Mouse (Mus musculus): ENCODE data around the gene Wdfy3. TPM values are rescaled to one million over a fixed set of nuclear protein-coding genes. Genes with fewer than 3 reads are reported as not detected.
"Not testable (repeated sequence)": the region's sequence is repeated elsewhere in the genome, so short reads cannot be mapped to it uniquely, and the experiment has no call there.

The Wdfy3 gene
- total RNA-seq (2021): 10 to 100 TPM; 52.6 to 58.6 TPM
- long read RNA-seq, experiment 1, partial matches to known transcripts: 2 of 5 reads
- long read RNA-seq, experiment 1, other reads (novel, unspliced or antisense): 3 of 5 reads
- long read RNA-seq, experiment 2, partial matches to known transcripts: 5 of 10 reads
- long read RNA-seq, experiment 2, other reads (novel, unspliced or antisense): 5 of 10 reads

GRCm38 (mm10) chr5:102069767-102070413 is at the start of gene Wdfy3:
Gene Wdfy3, minus strand, starts transcription at chr5:102069921.
- peak; percentile 68 to 81 for DNase-seq (ENCODE audit: low spot score in 2 of 2)

- no peak for DNase-seq (ENCODE audit: low spot score in 2 of 2)
Observed at GRCm38 (mm10) chr5:102113009-102113408, 43.3 kb upstream of the Wdfy3 start.

GRCm38 (mm10) chr5:102112034-102112433 is 42.3 kb upstream of the Wdfy3 start:
- no peak for DNase-seq (ENCODE audit: low spot score in 2 of 2)

GRCm38 (mm10) chr5:102110031-102110430 is 40.3 kb upstream of the Wdfy3 start:
- no peak for DNase-seq (ENCODE audit: low spot score in 2 of 2)

GRCm38 (mm10) chr5:102105919-102106318 is 36.2 kb upstream of the Wdfy3 start:
- DNase-seq (ENCODE audit: low spot score in 2 of 2): no peak

- DNase-seq (ENCODE audit: low spot score in 2 of 2): not testable (repeated sequence)
Observed at GRCm38 (mm10) chr5:102101815-102102214, 32.1 kb upstream of the Wdfy3 start.

- no peak for DNase-seq (ENCODE audit: low spot score in 2 of 2)
Observed at GRCm38 (mm10) chr5:102100246-102101241, 30.8 kb upstream of the Wdfy3 start.

- DNase-seq (ENCODE audit: low spot score in 2 of 2): no peak
Observed at GRCm38 (mm10) chr5:102095576-102095975, 25.9 kb upstream of the Wdfy3 start.

- no peak for DNase-seq (ENCODE audit: low spot score in 2 of 2)
Observed at GRCm38 (mm10) chr5:102090686-102091085, 21.0 kb upstream of the Wdfy3 start.

GRCm38 (mm10) chr5:102084737-102085705 is 15.3 kb upstream of the Wdfy3 start:
- DNase-seq (ENCODE audit: low spot score in 2 of 2): no peak

- no peak for DNase-seq (ENCODE audit: low spot score in 2 of 2)
Observed at GRCm38 (mm10) chr5:102074086-102074485, 4.4 kb upstream of the Wdfy3 start.

GRCm38 (mm10) chr5:102072057-102072456 is 2.3 kb upstream of the Wdfy3 start:
- no peak for DNase-seq (ENCODE audit: low spot score in 2 of 2)

- no peak for DNase-seq (ENCODE audit: low spot score in 2 of 2)
Observed at GRCm38 (mm10) chr5:102071241-102071640, 1.5 kb upstream of the Wdfy3 start.

- DNase-seq (ENCODE audit: low spot score in 2 of 2): no peak
Observed at GRCm38 (mm10) chr5:102070788-102071187, 1.1 kb upstream of the Wdfy3 start.

GRCm38 (mm10) chr5:102070414-102070768 is 670 bp upstream of the Wdfy3 start:
- DNase-seq (ENCODE audit: low spot score in 2 of 2): no peak

GRCm38 (mm10) chr5:102069051-102069766 is 512 bp downstream of the Wdfy3 start:
- peak; percentile 20 to 29 for DNase-seq (ENCODE audit: low spot score in 2 of 2)

- DNase-seq (ENCODE audit: low spot score in 2 of 2): no peak
Observed at GRCm38 (mm10) chr5:102066458-102066857, 3.3 kb downstream of the Wdfy3 start.

- no peak for DNase-seq (ENCODE audit: low spot score in 2 of 2)
Observed at GRCm38 (mm10) chr5:102063013-102063752, 6.5 kb downstream of the Wdfy3 start.

GRCm38 (mm10) chr5:102061816-102062215 is 7.9 kb downstream of the Wdfy3 start:
- no peak for DNase-seq (ENCODE audit: low spot score in 2 of 2)

Measured in adrenal gland, postnatal 4 days (tissue).